Mouse (Mus musculus) kidney, embryonic 14.5 days (tissue): ENCODE data around the gene Slc25a45. TPM values are rescaled to one million over a fixed set of nuclear protein-coding genes. Genes with fewer than 3 reads are reported as not detected.

ENCODE experiments used
- ATAC-seq: fragments of 200-750 bp; cut with Nextera tagmentation; 2 replicates; pipeline ENCODE4 v1.8.0; 2017; ENCODE audit warnings: moderate number of reproducible peaks, mild to moderate bottlenecking, moderate TSS enrichment, moderate library complexity; ENCODE audit not compliant: low FRiP score, low TSS enrichment
- H3K27ac ChIP-seq: fragments of 300-500 bp; sonication (generic); 2 replicates; pipeline ENCODE4 v1.5.1; 2014; ENCODE audit warnings: low read depth, mild to moderate bottlenecking, low read length, moderate library complexity, mixed read lengths
- H3K27me3 ChIP-seq: fragments of 300-500 bp; sonication (generic); 2 replicates; pipeline ENCODE4 v1.6.1; 2014; ENCODE audit warnings: mild to moderate bottlenecking, low read length; ENCODE audit not compliant: control insufficient read depth, insufficient read depth
- H3K36me3 ChIP-seq: fragments of 300-500 bp; sonication (generic); 2 replicates; pipeline ENCODE4 v1.6.1; 2014; ENCODE audit warnings: low read length, mixed read lengths; ENCODE audit not compliant: control insufficient read depth, insufficient read depth
- H3K4me1 ChIP-seq: fragments of 300-500 bp; sonication (generic); 2 replicates; pipeline ENCODE4 v1.6.1; 2014; ENCODE audit warnings: low read length, mixed read lengths; ENCODE audit not compliant: control insufficient read depth, insufficient read depth
- H3K4me2 ChIP-seq: fragments of 300-500 bp; sonication (generic); replicated peaks from 2 replicates; pipeline ENCODE4 v1.6.1; 2014; ENCODE audit warnings: low read depth, mild to moderate bottlenecking, low read length
- H3K4me3 ChIP-seq: fragments of 300-500 bp; sonication (generic); 2 replicates; pipeline ENCODE4 v1.5.1; 2014; ENCODE audit warnings: mild to moderate bottlenecking, low read length
- H3K9ac ChIP-seq: fragments of 300-500 bp; sonication (generic); 2 replicates; pipeline ENCODE4 v1.6.1; 2014; ENCODE audit warnings: low read depth, mild to moderate bottlenecking, low read length, moderate library complexity
- H3K9me3 ChIP-seq: fragments of 300-500 bp; sonication (generic); 2 replicates; pipeline ENCODE4 v1.6.1; 2016; ENCODE audit warnings: low read length; ENCODE audit not compliant: control insufficient read depth
- WGBS: fragments of 180-500 bp; shearing (Covaris S2); extraction: QIAGEN DNeasy Blood & Tissue Kit; methylation state at CpG from one replicate; pipeline ENCODE4 v1.1.7; 2014; 5-methylcytosine and 5-hydroxymethylcytosine counted together
- polyA plus RNA-seq: library from polyadenylated mRNA; unstranded; fragments of >200 nt; fragmentation: Nextera tagmentation; extraction: Ambion mirVana; gene quantifications from 2 replicates; pipeline ENCODE4 v1.2.1, GENCODE M21; 2014

The Slc25a45 gene
- polyA plus RNA-seq, 1 experiment from 2014 or later = 3.5 TPM

GRCm38 (mm10) chr19:5868096-5868495 is 9.5 kb upstream of the Slc25a45 start:
- Histone ChIP-seq H3K36me3 (peaks cover 57% of the 10 kb centered on the region), H3K27ac (no peak overlapping the region), H3K27me3 (no peaks in the 10 kb centered on the region), H3K9ac (no peak overlapping the region), H3K4me3 (no peak overlapping the region), H3K4me2 (no peak overlapping the region), H3K9me3 (no peaks in the 10 kb centered on the region), H3K4me1 (peaks cover 19% of the 10 kb centered on the region)
- WGBS = 85% methylated on average over 6 of the region's 6 CpGs
- ATAC-seq = no peak

- Histone ChIP-seq H3K4me3 (peak overlapping the region; percentile 2; the same call in 1 of the 2 replicates), H3K4me1 (peaks cover 26% of the 10 kb centered on the region), H3K4me2 (peak overlapping the region; percentile 17; the same call in 1 of the 2 replicates), H3K9ac (peak overlapping the region; percentile 31; the same call in 1 of the 2 replicates), H3K9me3 (no peaks in the 10 kb centered on the region), H3K36me3 (peaks cover 28% of the 10 kb centered on the region), H3K27ac (peak overlapping the region; percentile 83), H3K27me3 (no peaks in the 10 kb centered on the region)
- 4% methylated on average over 5 of the region's 7 CpGs for WGBS
- peak; percentile 52; the same call in 1 of the 2 replicates for ATAC-seq
Measured at GRCm38 (mm10) chr19:5871273-5871672, 6.3 kb upstream of the Slc25a45 start.

- Histone ChIP-seq H3K9ac (peak overlapping the region; percentile 31; the same call in 1 of the 2 replicates), H3K9me3 (no peaks in the 10 kb centered on the region), H3K27me3 (no peaks in the 10 kb centered on the region), H3K4me2 (peak overlapping the region; percentile 17; the same call in 1 of the 2 replicates), H3K4me3 (peak overlapping the region; percentile 2; the same call in 1 of the 2 replicates), H3K27ac (peak overlapping the region; percentile 83), H3K4me1 (peaks cover 26% of the 10 kb centered on the region), H3K36me3 (peaks cover 27% of the 10 kb centered on the region)
- ATAC-seq = peak; percentile 4; the same call in 1 of the 2 replicates
- 35% methylated on average over 6 of the region's 6 CpGs for WGBS
Measured at GRCm38 (mm10) chr19:5871683-5872082, 5.9 kb upstream of the Slc25a45 start.

GRCm38 (mm10) chr19:5872528-5872927 is 5.1 kb upstream of the Slc25a45 start:
- Histone ChIP-seq H3K9ac (peak overlapping the region; percentile 25; the same call in 1 of the 2 replicates), H3K9me3 (no peaks in the 10 kb centered on the region), H3K36me3 (peaks cover 27% of the 10 kb centered on the region), H3K27me3 (no peaks in the 10 kb centered on the region), H3K4me2 (no peak overlapping the region), H3K27ac (no peak overlapping the region), H3K4me3 (no peak overlapping the region), H3K4me1 (peaks cover 26% of the 10 kb centered on the region)
- 91% methylated on average over 4 of the region's 4 CpGs for WGBS
- ATAC-seq = no peak

- Histone ChIP-seq H3K9ac (peak overlapping the region; percentile 25; the same call in 1 of the 2 replicates), H3K4me3 (no peak overlapping the region), H3K27ac (no peak overlapping the region), H3K9me3 (no peaks in the 10 kb centered on the region), H3K4me1 (peaks cover 26% of the 10 kb centered on the region), H3K27me3 (no peaks in the 10 kb centered on the region), H3K36me3 (peaks cover 26% of the 10 kb centered on the region), H3K4me2 (no peak overlapping the region)
- 88% methylated on average over 19 of the region's 19 CpGs for WGBS
- no peak for ATAC-seq
Measured at GRCm38 (mm10) chr19:5872931-5873556, 4.6 kb upstream of the Slc25a45 start.

- Histone ChIP-seq H3K4me2 (peak overlapping the region; percentile 66), H3K27ac (no peak overlapping the region), H3K27me3 (no peaks in the 10 kb centered on the region), H3K4me3 (peak overlapping the region; percentile 68), H3K9ac (peak overlapping the region; percentile 71), H3K36me3 (peaks cover 19% of the 10 kb centered on the region), H3K9me3 (no peaks in the 10 kb centered on the region), H3K4me1 (peaks cover 26% of the 10 kb centered on the region)
- 11% methylated on average over 13 of the region's 13 CpGs for WGBS
- ATAC-seq = no peak
Measured at GRCm38 (mm10) chr19:5874391-5874968, 3.1 kb upstream of the Slc25a45 start.

GRCm38 (mm10) chr19:5874969-5875480 is 2.6 kb upstream of the Slc25a45 start, which contains the start of gene Frmd8:
Gene Frmd8 (minus strand): TSS chr19:5875274.
- H3K9me3 ChIP-seq = no peaks in the 10 kb centered on the region
- peak within 1 kb of the TSS; percentile 68 for H3K4me3 ChIP-seq
- peaks cover 14% of the 10 kb centered on the region for H3K36me3 ChIP-seq
- no peaks in the 10 kb centered on the region for H3K27me3 ChIP-seq
- peak within 1 kb of the TSS; percentile 71 for H3K9ac ChIP-seq
- peak; percentile 86 for ATAC-seq
- H3K4me2 ChIP-seq = peak within 1 kb of the TSS; percentile 66
- peaks cover 26% of the 10 kb centered on the region for H3K4me1 ChIP-seq
- peak within 1 kb of the TSS; percentile 53; the same call in 1 of the 2 replicates for H3K27ac ChIP-seq
- under 1% methylated on average over 37 of the region's 37 CpGs for WGBS

GRCm38 (mm10) chr19:5878362-5878722 is 734 bp downstream of the Slc25a45 start:
- Histone ChIP-seq H3K9ac (no peak overlapping the region), H3K9me3 (no peaks in the 10 kb centered on the region), H3K27me3 (no peaks in the 10 kb centered on the region), H3K4me3 (no peak overlapping the region), H3K36me3 (no peaks in the 10 kb centered on the region), H3K4me1 (0 out of 2 replicates have a peak, but pooled peaks cover 6% of the 10 kb centered on the region), H3K27ac (peak overlapping the region; percentile 48; the same call in 1 of the 2 replicates), H3K4me2 (peak overlapping the region; percentile 25; the same call in 1 of the 2 replicates)
- 68% methylated on average over 7 of the region's 7 CpGs for WGBS
- no peak for ATAC-seq

- 91% methylated on average over 3 of the region's 3 CpGs for WGBS
- Histone ChIP-seq H3K4me3 (no peak overlapping the region), H3K4me1 (0 out of 2 replicates have a peak, but pooled peaks cover 3% of the 10 kb centered on the region), H3K36me3 (no peaks in the 10 kb centered on the region), H3K27ac (no peak overlapping the region), H3K4me2 (no peak overlapping the region), H3K9me3 (no peaks in the 10 kb centered on the region), H3K9ac (no peak overlapping the region), H3K27me3 (no peaks in the 10 kb centered on the region)
- ATAC-seq = no peak
Measured at GRCm38 (mm10) chr19:5878916-5879315, 1.3 kb downstream of the Slc25a45 start.
